Comparison of ENCODE assay signal across 8 mouse cellular contexts in genomic region chr9:78527767-78528381, GRCm38 (mm10). TPM values are rescaled to one million over a fixed set of nuclear protein-coding genes. Genes with fewer than 3 reads are reported as not detected.
DNase-seq lines count a peak whose midpoint lies in the region; ATAC-seq and TF ChIP-seq lines count a peak whose summit lies in the region.

No protein-coding gene starts in this region.

- TF ChIP-seq CTCF in ES-Bruce4 (IDR thresholded peaks at IDR 0.05; ENCODE audit: low read depth, low read length), result peak; percentile 70
- peak; percentile 94 for TF ChIP-seq CTCF in liver, postnatal 0 days (IDR thresholded peaks at IDR 0.05; ENCODE audit: low read depth)
- TF ChIP-seq CTCF in thymus, adult 2 months (IDR thresholded peaks at IDR 0.05; ENCODE audit: borderline replicate concordance, control insufficient read depth, extremely low read depth, insufficient read depth, low read length, poor library complexity), result peak; percentile 67; the same call in 1 of the 2 replicates

- no peaks in the 10 kb centered on the region for H3K9me3 ChIP-seq in ES-Bruce4 (replicated peaks; ENCODE audit: control insufficient read depth, insufficient read depth, low read length, poor library complexity, severe bottlenecking)
- H3K9me3 ChIP-seq in forebrain, embryonic 13.5 days (replicated peaks), result no peaks in the 10 kb centered on the region
- H3K9me3 ChIP-seq in liver, postnatal 0 days (ENCODE audit: low read length), result no peaks in the 10 kb centered on the region
- no peaks in the 10 kb centered on the region for H3K9me3 ChIP-seq in neural tube, embryonic 13.5 days

- ATAC-seq in cerebellum, adult (ENCODE audit: insufficient number of reproducible peaks, low FRiP score, low TSS enrichment), result 0 out of 2 replicates have a peak, but pooled peaks have one; percentile 50
- peak; percentile 68 for ATAC-seq in forebrain, embryonic 13.5 days
- ATAC-seq in liver, postnatal 0 days, result peak; percentile 67
- ATAC-seq in neural tube, embryonic 13.5 days (ENCODE audit: low read depth), result peak; percentile 62

- no peaks in the 10 kb centered on the region for H3K27me3 ChIP-seq in ES-Bruce4 (ENCODE audit: control insufficient read depth, insufficient read depth, low read length, poor library complexity, severe bottlenecking)
- no peaks in the 10 kb centered on the region for H3K27me3 ChIP-seq in forebrain, embryonic 13.5 days
- no peaks in the 10 kb centered on the region for H3K27me3 ChIP-seq in liver, postnatal 0 days (ENCODE audit: insufficient read depth, low read length)
- no peaks in the 10 kb centered on the region for H3K27me3 ChIP-seq in neural tube, embryonic 13.5 days
- no peaks in the 10 kb centered on the region for H3K27me3 ChIP-seq in thymus, adult 2 months (ENCODE audit: control insufficient read depth, insufficient read depth, low read length)

- peak; percentile 86 to 92 for DNase-seq in heart, postnatal 10 days
- peak; percentile 93 for DNase-seq in kidney, postnatal 4 days
- peak; percentile 90 for DNase-seq in liver, postnatal 0 days
- DNase-seq in thymus, adult 2 months, result peak; percentile 82

- WGBS in forebrain, embryonic 13.5 days, result 4% methylated on average over 16 of the region's 16 CpGs
- 1% methylated on average over 16 of the region's 16 CpGs for WGBS in liver, postnatal 0 days (ENCODE audit: insufficient replicate concordance)
- under 1% methylated on average over 16 of the region's 16 CpGs for WGBS in neural tube, embryonic 13.5 days
- WGBS in thymus, adult 2 months, result under 1% methylated on average over 16 of the region's 16 CpGs

- peak overlapping the region; percentile 97 for H3K27ac ChIP-seq in ES-Bruce4 (ENCODE audit: insufficient read depth, low read length)
- peak overlapping the region; percentile 65; the same call in 1 of the 2 replicates for H3K27ac ChIP-seq in forebrain, embryonic 13.5 days
- peak overlapping the region; percentile 88 for H3K27ac ChIP-seq in liver, postnatal 0 days (ENCODE audit: low read depth)
- peak overlapping the region; percentile 83 for H3K27ac ChIP-seq in neural tube, embryonic 13.5 days (replicated peaks)
- H3K27ac ChIP-seq in thymus, adult 2 months (ENCODE audit: control insufficient read depth, insufficient read depth, low read length), result no peak overlapping the region

- peak overlapping the region; percentile 80 for H3K4me2 ChIP-seq in forebrain, embryonic 13.5 days
- peak overlapping the region; percentile 99 for H3K4me2 ChIP-seq in liver, postnatal 0 days (ENCODE audit: low read depth, low read length)
- peak overlapping the region; percentile 81 for H3K4me2 ChIP-seq in neural tube, embryonic 13.5 days

- H3K9ac ChIP-seq in ES-Bruce4 (ENCODE audit: low read depth, poor library complexity, severe bottlenecking), result peak overlapping the region; percentile 71
- H3K9ac ChIP-seq in forebrain, embryonic 13.5 days, result peak overlapping the region; percentile 64
- peak overlapping the region; percentile 69 for H3K9ac ChIP-seq in liver, postnatal 0 days (replicated peaks)
- peak overlapping the region; percentile 73 for H3K9ac ChIP-seq in neural tube, embryonic 13.5 days

- H3K4me3 ChIP-seq in ES-Bruce4 (ENCODE audit: low read depth, low read length), result peak overlapping the region; percentile 39
- H3K4me3 ChIP-seq in forebrain, embryonic 13.5 days, result peak overlapping the region; percentile 47
- H3K4me3 ChIP-seq in liver, postnatal 0 days (ENCODE audit: low read depth, low read length), result peak overlapping the region; percentile 65
- H3K4me3 ChIP-seq in neural tube, embryonic 13.5 days, result peak overlapping the region; percentile 50
- peak overlapping the region; percentile 34 for H3K4me3 ChIP-seq in thymus, adult 2 months (ENCODE audit: control insufficient read depth, insufficient read depth, low read length)

- H3K4me1 ChIP-seq in ES-Bruce4 (ENCODE audit: control insufficient read depth, insufficient read depth, low read length), result peaks cover 4% of the 10 kb centered on the region
- H3K4me1 ChIP-seq in forebrain, embryonic 13.5 days, result peaks cover 5% of the 10 kb centered on the region; the same call in 1 of the 2 replicates
- H3K4me1 ChIP-seq in liver, postnatal 0 days (ENCODE audit: insufficient read depth), result peaks cover 27% of the 10 kb centered on the region
- H3K4me1 ChIP-seq in neural tube, embryonic 13.5 days (replicated peaks), result peaks cover 4% of the 10 kb centered on the region
- no peaks in the 10 kb centered on the region for H3K4me1 ChIP-seq in thymus, adult 2 months (replicated peaks; ENCODE audit: control insufficient read depth, insufficient read depth, low read length)

- TF ChIP-seq EP300 in ES-Bruce4 (IDR thresholded peaks at IDR 0.05; ENCODE audit: insufficient read depth, low read depth, low read length), result no peak
- TF ChIP-seq EP300 in liver, postnatal 0 days (IDR thresholded peaks at IDR 0.05; ENCODE audit: low read depth), result 0 out of 2 replicates have a peak, but pooled peaks have one; percentile 13

- no peak for TF ChIP-seq POLR2A in ES-Bruce4 (IDR thresholded peaks at IDR 0.05; ENCODE audit: insufficient read depth, low read length)
- no peak for TF ChIP-seq POLR2A in thymus, adult 2 months (IDR thresholded peaks at IDR 0.05; ENCODE audit: control insufficient read depth, extremely low read depth, insufficient read depth, low read length, poor library complexity)

- H3K36me3 ChIP-seq in ES-Bruce4 (ENCODE audit: control insufficient read depth, insufficient read depth, low read length, poor library complexity, severe bottlenecking), result peaks cover 25% of the 10 kb centered on the region
- peaks cover 8% of the 10 kb centered on the region; the same call in 1 of the 2 replicates for H3K36me3 ChIP-seq in forebrain, embryonic 13.5 days (ENCODE audit: poor library complexity, severe bottlenecking)
- no peaks in the 10 kb centered on the region for H3K36me3 ChIP-seq in liver, postnatal 0 days (replicated peaks; ENCODE audit: insufficient read depth, low read length)
- no peaks in the 10 kb centered on the region for H3K36me3 ChIP-seq in neural tube, embryonic 13.5 days
- no peaks in the 10 kb centered on the region for H3K36me3 ChIP-seq in thymus, adult 2 months (ENCODE audit: control insufficient read depth, insufficient read depth, low read length)

- intact Hi-C loops in heart, postnatal 10 days (cut with DNase I), result loop anchor here (1.0 to 2.0 kb wide), 2 partner anchors 25 to 47 kb away; no protein-coding TSS in a partner anchor

RNA-seq across cellular contexts. Expression of gene Eef1a1, which starts 38.9 kb away (rescaled TPM):
- polyA plus RNA-seq in ES-Bruce4 (2011; ENCODE audit: insufficient read depth, insufficient read length, low read depth, missing spikeins), result 19,892 and 21,149 TPM in 2 replicates
- 4,108 and 4,123 TPM in 2 replicates for polyA plus RNA-seq in forebrain, embryonic 13.5 days (2015; fragmentation: Nextera tagmentation; extraction: Ambion mirVana)
- 1,000 to 10,000 TPM; 3,592 to 3,750 TPM for total RNA-seq in heart, postnatal 10 days (2021)
- 1,946 and 1,972 TPM in 2 replicates for polyA plus RNA-seq in liver, postnatal 0 days (2015; fragmentation: Nextera tagmentation; extraction: Ambion mirVana)
- polyA plus RNA-seq in neural tube, embryonic 13.5 days (2015; fragmentation: Nextera tagmentation; extraction: Ambion mirVana), result 3,346 and 3,414 TPM in 2 replicates
- 4,171 and 4,540 TPM in 2 replicates for polyA plus RNA-seq in thymus, adult 2 months (2012; rRNA removed)

RNA-seq across cellular contexts. Expression of gene Slc17a5, which starts 60.0 kb away (rescaled TPM):
- polyA plus RNA-seq in ES-Bruce4 (2011; ENCODE audit: insufficient read depth, insufficient read length, low read depth, missing spikeins), result 12.7 and 14.9 TPM in 2 replicates
- polyA plus RNA-seq in forebrain, embryonic 13.5 days (2015; fragmentation: Nextera tagmentation; extraction: Ambion mirVana), result 15.3 and 15.8 TPM in 2 replicates
- 1 to 10 TPM; 7.6 to 7.7 TPM for total RNA-seq in heart, postnatal 10 days (2021)
- polyA plus RNA-seq in liver, postnatal 0 days (2015; fragmentation: Nextera tagmentation; extraction: Ambion mirVana), result 5.2 and 6.2 TPM in 2 replicates
- 15.6 and 19.8 TPM in 2 replicates for polyA plus RNA-seq in neural tube, embryonic 13.5 days (2015; fragmentation: Nextera tagmentation; extraction: Ambion mirVana)
- polyA plus RNA-seq in thymus, adult 2 months (2012; rRNA removed), result 15.5 and 16.6 TPM in 2 replicates
